Mouse (Mus musculus) intestine, embryonic 16.5 days (tissue): Measurements from ENCODE around the gene Sun5. TPM values are rescaled to one million over a fixed set of nuclear protein-coding genes. Genes with fewer than 3 reads are reported as not detected.

Experiments
- ATAC-seq: fragments of 200-750 bp; cut with Nextera tagmentation; 2 replicates; pipeline ENCODE4 v1.8.0; 2017; ENCODE audit warnings: moderate TSS enrichment, moderate library complexity
- H3K27ac ChIP-seq: fragments of 300-500 bp; sonication (generic); 2 replicates; pipeline ENCODE4 v1.5.1; 2014; ENCODE audit warnings: mild to moderate bottlenecking, low read length
- H3K27me3 ChIP-seq: fragments of 300-500 bp; sonication (generic); replicated peaks from 2 replicates; pipeline ENCODE4 v1.6.1; 2014; ENCODE audit warnings: low read length, control low read depth, mixed read lengths; ENCODE audit not compliant: control insufficient read depth, insufficient read depth
- H3K36me3 ChIP-seq: fragments of 300-500 bp; sonication (generic); 2 replicates; pipeline ENCODE4 v1.6.1; 2014; ENCODE audit warnings: low read length, control low read depth; ENCODE audit not compliant: control insufficient read depth, insufficient read depth
- H3K4me1 ChIP-seq: fragments of 300-500 bp; sonication (generic); 2 replicates; pipeline ENCODE4 v1.6.1; 2014; ENCODE audit warnings: low read length, control low read depth, mixed read lengths; ENCODE audit not compliant: control insufficient read depth, insufficient read depth
- H3K4me2 ChIP-seq: fragments of 300-500 bp; sonication (generic); 2 replicates; pipeline ENCODE4 v1.6.1; 2014; ENCODE audit warnings: low read depth, low read length, control low read depth
- H3K4me3 ChIP-seq: fragments of 300-500 bp; sonication (generic); 2 replicates; pipeline ENCODE4 v1.5.1; 2014; ENCODE audit warnings: mild to moderate bottlenecking, low read length
- H3K9ac ChIP-seq: fragments of 300-500 bp; sonication (generic); 2 replicates; pipeline ENCODE4 v1.6.1; 2014; ENCODE audit warnings: low read depth, low read length
- H3K9me3 ChIP-seq: fragments of 300-500 bp; sonication (generic); 2 replicates; pipeline ENCODE4 v1.6.1; 2016; ENCODE audit warnings: low read length, control low read depth; ENCODE audit not compliant: control insufficient read depth
- WGBS: fragments of 180-500 bp; shearing (Covaris S2); extraction: QIAGEN DNeasy Blood & Tissue Kit; methylation state at CpG from one replicate; pipeline ENCODE4 v1.1.7; 2014; 5-methylcytosine and 5-hydroxymethylcytosine counted together
- polyA plus RNA-seq: library from polyadenylated mRNA; unstranded; fragments of >200 nt; fragmentation: Nextera tagmentation; extraction: Ambion mirVana; gene quantifications from 2 replicates; pipeline ENCODE4 v1.2.1, GENCODE M21; 2015

The Sun5 gene
- not detected in 2 replicates for polyA plus RNA-seq

- H3K27me3 ChIP-seq, result no peaks in the 10 kb centered on the region
- H3K27ac ChIP-seq, result no peak within 1 kb of the TSS
- WGBS, result 86% methylated on average over 4 of the region's 4 CpGs
- no peaks in the 10 kb centered on the region for H3K9me3 ChIP-seq
- H3K36me3 ChIP-seq, result no peaks in the 10 kb centered on the region
- ATAC-seq, result no peak
- no peaks in the 10 kb centered on the region for H3K4me1 ChIP-seq
- H3K9ac ChIP-seq, result no peak within 1 kb of the TSS
- no peak within 1 kb of the TSS for H3K4me3 ChIP-seq
- no peak within 1 kb of the TSS for H3K4me2 ChIP-seq
Observed at GRCm38 (mm10) chr2:153870984-153871383, at the start of gene Sun5. Gene Sun5 (minus strand): TSS chr2:153871084.

- H3K4me3 ChIP-seq, result no peak within 1 kb of the TSS
- no peak within 1 kb of the TSS for H3K27ac ChIP-seq
- H3K27me3 ChIP-seq, result no peaks in the 10 kb centered on the region
- no peaks in the 10 kb centered on the region for H3K4me1 ChIP-seq
- H3K36me3 ChIP-seq, result no peaks in the 10 kb centered on the region
- H3K9ac ChIP-seq, result no peak within 1 kb of the TSS
- 82% methylated on average over 8 of the region's 8 CpGs for WGBS
- H3K4me2 ChIP-seq, result no peak within 1 kb of the TSS
- ATAC-seq, result no peak
- no peaks in the 10 kb centered on the region for H3K9me3 ChIP-seq
Observed at GRCm38 (mm10) chr2:153917930-153918329, 47.0 kb upstream of the Sun5 start, which contains the start of gene Bpifb3. Gene Bpifb3 (plus strand): TSS chr2:153918230.

DNA sequence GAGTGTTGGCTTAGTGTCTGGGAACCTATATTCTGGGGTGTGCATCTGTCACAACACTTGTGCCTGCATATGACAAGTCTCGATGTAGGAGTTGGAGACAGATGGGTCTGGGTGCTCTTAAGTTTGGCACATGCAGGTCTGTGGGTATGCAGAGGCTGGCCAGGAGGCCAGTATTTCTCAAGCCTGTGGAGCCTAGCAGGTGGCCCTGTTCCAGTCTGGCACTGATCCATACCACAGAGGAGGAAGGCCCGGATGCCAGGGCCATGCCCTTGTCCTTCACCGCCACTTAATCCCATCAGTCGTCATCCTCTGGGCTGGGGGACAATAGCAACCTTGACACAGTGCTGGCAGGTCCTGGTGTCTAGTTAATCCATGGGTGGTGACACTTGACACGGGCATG is 43.3 kb upstream of the Sun5 start:
- H3K4me3 ChIP-seq, result no peak overlapping the region
- no peaks in the 10 kb centered on the region for H3K36me3 ChIP-seq
- WGBS, result 80% methylated on average over 5 of the region's 5 CpGs
- H3K9ac ChIP-seq, result no peak overlapping the region
- no peak overlapping the region for H3K27ac ChIP-seq
- no peaks in the 10 kb centered on the region for H3K4me1 ChIP-seq
- H3K27me3 ChIP-seq, result no peaks in the 10 kb centered on the region
- no peaks in the 10 kb centered on the region for H3K9me3 ChIP-seq
- ATAC-seq, result no peak
- no peak overlapping the region for H3K4me2 ChIP-seq

DNA sequence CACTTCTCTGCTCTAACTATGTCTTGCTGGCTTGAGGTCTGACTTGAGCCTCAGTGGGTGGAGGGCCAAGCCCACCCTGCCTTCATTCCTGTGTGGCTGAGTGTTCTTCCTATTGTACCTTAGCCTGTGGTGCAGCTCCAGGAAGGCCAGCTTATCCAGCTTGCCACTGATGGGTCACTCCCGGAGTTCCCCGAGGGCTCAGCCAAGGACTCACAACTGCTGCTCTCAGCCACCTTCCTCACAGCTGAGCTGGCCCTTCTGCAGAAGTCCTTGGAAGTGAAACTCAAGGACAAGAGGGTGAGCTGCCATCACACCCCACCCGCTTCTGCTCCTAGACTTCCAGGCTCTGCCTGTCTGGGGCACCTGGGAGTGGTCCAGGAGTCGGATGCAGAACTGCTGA is 35.7 kb upstream of the Sun5 start:
- 89% methylated on average over 4 of the region's 4 CpGs for WGBS
- H3K27ac ChIP-seq, result no peak overlapping the region

GRCm38 (mm10) chr2:153902726-153903125 is 31.8 kb upstream of the Sun5 start:
- Histone ChIP-seq H3K9ac (no peak overlapping the region), H3K4me1 (no peaks in the 10 kb centered on the region), H3K4me2 (no peak overlapping the region), H3K27ac (no peak overlapping the region), H3K36me3 (no peaks in the 10 kb centered on the region), H3K27me3 (no peaks in the 10 kb centered on the region), H3K9me3 (no peaks in the 10 kb centered on the region), H3K4me3 (no peak overlapping the region)
- 77% methylated on average over 6 of the region's 6 CpGs for WGBS
- ATAC-seq, result no peak

More for the DNA sequence above, 35.7 kb upstream of the Sun5 start:
- Histone ChIP-seq H3K4me1 (no peaks in the 10 kb centered on the region), H3K36me3 (no peaks in the 10 kb centered on the region), H3K27me3 (no peaks in the 10 kb centered on the region), H3K9me3 (no peaks in the 10 kb centered on the region), H3K4me2 (no peak overlapping the region), H3K4me3 (no peak overlapping the region), H3K9ac (no peak overlapping the region)
- ATAC-seq, result no peak

- H3K9ac ChIP-seq, result no peak within 1 kb of the TSS
- no peak within 1 kb of the TSS for H3K4me2 ChIP-seq
- no peaks in the 10 kb centered on the region for H3K27me3 ChIP-seq
- H3K4me3 ChIP-seq, result no peak within 1 kb of the TSS
- WGBS, result 73% methylated on average over 4 of the region's 4 CpGs
- H3K4me1 ChIP-seq, result no peaks in the 10 kb centered on the region
- no peak for ATAC-seq
- H3K9me3 ChIP-seq, result no peaks in the 10 kb centered on the region
- H3K27ac ChIP-seq, result no peak within 1 kb of the TSS
- H3K36me3 ChIP-seq, result no peaks in the 10 kb centered on the region
Observed at GRCm38 (mm10) chr2:153900088-153900487, 29.2 kb upstream of the Sun5 start, which contains the start of gene Bpifb6. Gene Bpifb6 (plus strand): TSS chr2:153900388.

DNA sequence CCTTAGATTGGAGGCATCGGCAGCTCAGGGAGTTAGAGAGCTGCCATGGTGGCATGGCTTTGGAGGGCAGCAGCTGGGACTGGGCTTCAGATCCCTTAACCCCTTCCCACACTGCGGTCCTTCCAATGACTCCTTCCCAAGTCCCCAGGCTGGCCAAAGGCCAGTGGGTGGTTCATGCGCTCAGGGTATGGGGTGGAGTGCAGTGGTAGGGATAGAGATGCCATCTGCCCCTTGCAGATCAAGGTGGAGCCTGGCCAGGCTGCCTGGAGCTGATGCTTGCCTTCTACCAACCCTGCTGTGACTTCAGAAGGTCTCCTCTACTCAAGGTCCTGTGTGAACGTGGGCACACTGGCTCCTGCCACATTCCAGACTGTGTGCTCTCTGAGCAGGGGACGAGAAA is 28.2 kb upstream of the Sun5 start:
- 82% methylated on average over 5 of the region's 5 CpGs for WGBS
- H3K27me3 ChIP-seq, result no peaks in the 10 kb centered on the region
- H3K4me3 ChIP-seq, result no peak overlapping the region
- H3K27ac ChIP-seq, result no peak overlapping the region
- H3K4me2 ChIP-seq, result no peak overlapping the region
- ATAC-seq, result no peak
- H3K4me1 ChIP-seq, result no peaks in the 10 kb centered on the region
- no peaks in the 10 kb centered on the region for H3K36me3 ChIP-seq
- H3K9ac ChIP-seq, result no peak overlapping the region
- H3K9me3 ChIP-seq, result no peaks in the 10 kb centered on the region

- 63% methylated on average over 9 of the region's 9 CpGs for WGBS
- no peak within 1 kb of the TSS for H3K4me2 ChIP-seq
- H3K36me3 ChIP-seq, result no peaks in the 10 kb centered on the region
- H3K27me3 ChIP-seq, result no peaks in the 10 kb centered on the region
- no peak within 1 kb of the TSS for H3K27ac ChIP-seq
- no peaks in the 10 kb centered on the region for H3K9me3 ChIP-seq
- H3K4me3 ChIP-seq, result no peak within 1 kb of the TSS
- ATAC-seq, result no peak
- H3K9ac ChIP-seq, result no peak within 1 kb of the TSS
- H3K4me1 ChIP-seq, result no peaks in the 10 kb centered on the region
Observed at GRCm38 (mm10) chr2:153874745-153875144, 3.9 kb upstream of the Sun5 start, which contains the start of gene Bpifb2. Gene Bpifb2 (plus strand): TSS chr2:153875045.

DNA sequence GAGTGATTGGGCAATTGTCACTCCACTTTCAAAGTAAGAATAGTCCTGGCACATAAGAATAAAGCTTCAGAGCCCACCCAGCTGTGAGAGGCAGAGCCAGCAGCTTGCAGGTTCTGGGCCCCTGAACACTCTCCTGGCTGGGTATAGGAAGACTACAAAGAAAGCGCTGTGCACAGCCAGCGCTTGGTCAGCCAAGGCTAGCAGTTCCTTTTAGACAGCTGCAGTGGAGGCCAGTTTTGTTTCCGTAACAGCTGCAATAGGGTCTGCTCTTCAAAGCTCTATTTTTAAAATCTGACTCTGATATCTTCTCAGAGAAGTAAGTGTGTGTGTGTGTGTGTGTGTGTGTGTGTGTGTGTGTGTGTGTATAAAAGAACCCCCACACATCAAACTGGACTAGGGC is 8.9 kb downstream of the Sun5 start:
- 86% methylated on average over 3 of the region's 3 CpGs for WGBS
- Histone ChIP-seq H3K36me3 (no peaks in the 10 kb centered on the region), H3K27me3 (no peaks in the 10 kb centered on the region), H3K4me1 (no peaks in the 10 kb centered on the region), H3K4me3 (no peak overlapping the region), H3K27ac (no peak overlapping the region), H3K9ac (no peak overlapping the region), H3K9me3 (no peaks in the 10 kb centered on the region), H3K4me2 (no peak overlapping the region)
- no peak for ATAC-seq

- H3K36me3 ChIP-seq, result no peaks in the 10 kb centered on the region
- no peak overlapping the region for H3K27ac ChIP-seq
- no peaks in the 10 kb centered on the region for H3K4me1 ChIP-seq
- H3K4me2 ChIP-seq, result no peak overlapping the region
- H3K9me3 ChIP-seq, result no peaks in the 10 kb centered on the region
- no peak overlapping the region for H3K9ac ChIP-seq
- no peak for ATAC-seq
- WGBS, result 54% methylated on average over 3 of the region's 3 CpGs
- no peaks in the 10 kb centered on the region for H3K27me3 ChIP-seq
- no peak overlapping the region for H3K4me3 ChIP-seq
Observed at GRCm38 (mm10) chr2:153860715-153861114, 10.2 kb downstream of the Sun5 start.
